Mouse (Mus musculus) megakaryocyte, embryonic 14.5 days (primary cell): ENCODE measurements at regions not wholly inside any gene's neighbourhood (a gene's known extent, or its start where the extent isn't known, plus 50 kb on each side); places are given as distances from the start of the nearest gene placed in this dataset.

Experiments used
- FLI1 ChIP-seq: IDR thresholded peaks from 2 replicates; pipeline ENCODE4 v1.6.1; 2012; ENCODE audit warnings: low read length, inconsistent platforms, mixed read lengths
- GATA1 ChIP-seq: IDR thresholded peaks from 3 replicates; pipeline ENCODE4 v1.6.1; 2012; ENCODE audit warnings: mixed read lengths, low read length, inconsistent platforms, borderline replicate concordance

GRCm38 (mm10) chr10:43740204-43740865 is 161.2 kb downstream of the Qrsl1 start:
- no peak for TF ChIP-seq FLI1
- no peak for TF ChIP-seq GATA1
